Mouse (Mus musculus) liver, embryonic 14.5 days (tissue): ENCODE measurements around the gene Tmem231.

Experiments used
- CTCF ChIP-seq: IDR thresholded peaks from 2 replicates; pipeline ENCODE4 v1.5.1; 2016; ENCODE audit warnings: antibody characterized with exemption, low read depth, control low read depth
- EP300 ChIP-seq: IDR thresholded peaks from 2 replicates; pipeline ENCODE4 v1.6.1; 2016; ENCODE audit warnings: antibody characterized with exemption, low read depth

DNA sequence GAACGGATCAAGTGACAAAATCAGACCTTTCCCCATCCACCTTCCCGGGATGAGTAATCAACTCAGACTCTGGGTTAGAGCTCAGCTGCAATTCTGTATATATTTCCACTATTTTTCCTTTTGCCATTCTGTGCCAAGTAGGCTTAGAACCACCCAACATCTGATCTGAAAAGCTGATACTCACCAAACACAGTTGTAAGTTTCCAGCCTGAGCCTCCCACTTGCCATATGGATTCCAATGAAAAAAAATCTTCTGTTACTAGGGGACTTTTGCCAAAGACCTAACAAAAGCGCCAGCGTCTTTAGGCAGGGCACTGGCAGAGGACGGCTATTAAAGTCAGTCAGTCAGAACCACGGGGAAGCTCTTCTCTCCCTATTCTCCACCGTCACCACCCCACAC, 22.1 kb downstream of the Tmem231 start:
- no peak for TF ChIP-seq CTCF
- TF ChIP-seq EP300 = no peak
